Mouse (Mus musculus): ENCODE results near the gene Lrpap1. TPM values are rescaled to one million over a fixed set of nuclear protein-coding genes. Genes with fewer than 3 reads are reported as not detected.
A peak's percentile ranks its signal among the peaks of the same experiment; 100 is the strongest.

Gene Lrpap1
- total and polyA plus RNA-seq, 2 experiments from 2014 or later: 78.9 to 177 TPM

GRCm38 (mm10) chr5:35146747-35147146 is 41.2 kb upstream of the Lrpap1 start:
- no peak overlapping the region for H3K4me3 ChIP-seq (ENCODE audit: low read depth, low read length)
- DNase-seq (ENCODE audit: low spot score) (peak; percentile 50), ATAC-seq (ENCODE audit: low FRiP score) (no peak)
- no peaks in the 10 kb centered on the region for H3K9me3 ChIP-seq (ENCODE audit: low read length)
- no peaks in the 10 kb centered on the region for H3K4me1 ChIP-seq (ENCODE audit: insufficient read depth, low read length)
- no peaks in the 10 kb centered on the region for H3K27me3 ChIP-seq (ENCODE audit: insufficient read depth, low read length)
- 93% methylated on average over 2 of the region's 2 CpGs for WGBS
- no peak overlapping the region for H3K27ac ChIP-seq (ENCODE audit: low read depth, low read length)
- no peaks in the 10 kb centered on the region for H3K36me3 ChIP-seq (ENCODE audit: insufficient read depth, low read length)
- no peak overlapping the region for H3K9ac ChIP-seq (replicated peaks; ENCODE audit: low read length, poor library complexity, severe bottlenecking)
- no peak for TF ChIP-seq CTCF (IDR thresholded peaks at IDR 0.05)
- H3K4me2 ChIP-seq (ENCODE audit: low read depth, low read length, poor library complexity, severe bottlenecking): no peak overlapping the region

GRCm38 (mm10) chr5:35144716-35145115 is 39.1 kb upstream of the Lrpap1 start:
- ATAC-seq (ENCODE audit: low FRiP score) (no peak), DNase-seq (ENCODE audit: low spot score) (no peak)
- Histone ChIP-seq H3K4me2 (ENCODE audit: low read depth, low read length, poor library complexity, severe bottlenecking) (no peak overlapping the region), H3K9me3 (ENCODE audit: low read length) (no peaks in the 10 kb centered on the region), H3K27me3 (ENCODE audit: insufficient read depth, low read length) (no peaks in the 10 kb centered on the region), H3K4me1 (ENCODE audit: insufficient read depth, low read length) (no peaks in the 10 kb centered on the region), H3K4me3 (ENCODE audit: low read depth, low read length) (no peak overlapping the region), H3K36me3 (ENCODE audit: insufficient read depth, low read length) (no peaks in the 10 kb centered on the region), H3K27ac (ENCODE audit: low read depth, low read length) (no peak overlapping the region), H3K9ac (replicated peaks; ENCODE audit: low read length, poor library complexity, severe bottlenecking) (no peak overlapping the region)
- 85% methylated on average over 2 of the region's 2 CpGs for WGBS
- TF ChIP-seq CTCF (IDR thresholded peaks at IDR 0.05): no peak

GRCm38 (mm10) chr5:35143460-35144245 is 38.1 kb upstream of the Lrpap1 start:
- DNase-seq (ENCODE audit: low spot score) (no peak), ATAC-seq (ENCODE audit: low FRiP score) (no peak)
- H3K4me3 ChIP-seq (ENCODE audit: low read depth, low read length): no peak overlapping the region
- H3K9ac ChIP-seq (replicated peaks; ENCODE audit: low read length, poor library complexity, severe bottlenecking): no peak overlapping the region
- 43% methylated on average over 10 of the region's 10 CpGs for WGBS
- no peaks in the 10 kb centered on the region for H3K36me3 ChIP-seq (ENCODE audit: insufficient read depth, low read length)
- TF ChIP-seq CTCF (IDR thresholded peaks at IDR 0.05): no peak
- no peaks in the 10 kb centered on the region for H3K9me3 ChIP-seq (ENCODE audit: low read length)
- no peak overlapping the region for H3K27ac ChIP-seq (ENCODE audit: low read depth, low read length)
- no peaks in the 10 kb centered on the region for H3K27me3 ChIP-seq (ENCODE audit: insufficient read depth, low read length)
- H3K4me2 ChIP-seq (ENCODE audit: low read depth, low read length, poor library complexity, severe bottlenecking): no peak overlapping the region
- no peaks in the 10 kb centered on the region for H3K4me1 ChIP-seq (ENCODE audit: insufficient read depth, low read length)

- H3K4me1 ChIP-seq (ENCODE audit: insufficient read depth, low read length): no peaks in the 10 kb centered on the region
- no peak for ATAC-seq (ENCODE audit: low FRiP score)
- WGBS: 50% methylated on average over 1 of the region's 1 CpGs
Measured at GRCm38 (mm10) chr5:35142910-35143309, 37.3 kb upstream of the Lrpap1 start.

GRCm38 (mm10) chr5:35141316-35141715 is 35.8 kb upstream of the Lrpap1 start:
- no peak for TF ChIP-seq CTCF (IDR thresholded peaks at IDR 0.05)
- Histone ChIP-seq H3K9me3 (ENCODE audit: low read length) (no peaks in the 10 kb centered on the region), H3K27me3 (ENCODE audit: insufficient read depth, low read length) (no peaks in the 10 kb centered on the region), H3K4me3 (ENCODE audit: low read depth, low read length) (no peak overlapping the region), H3K9ac (replicated peaks; ENCODE audit: low read length, poor library complexity, severe bottlenecking) (no peak overlapping the region), H3K36me3 (ENCODE audit: insufficient read depth, low read length) (no peaks in the 10 kb centered on the region), H3K4me2 (ENCODE audit: low read depth, low read length, poor library complexity, severe bottlenecking) (no peak overlapping the region), H3K27ac (ENCODE audit: low read depth, low read length) (no peak overlapping the region), H3K4me1 (ENCODE audit: insufficient read depth, low read length) (no peaks in the 10 kb centered on the region)
- DNase-seq (ENCODE audit: low spot score): peak; percentile 62
- WGBS: 27% methylated on average over 3 of the region's 3 CpGs
- no peak for ATAC-seq (ENCODE audit: low FRiP score)

More at GRCm38 (mm10) chr5:35142910-35143309, 37.3 kb upstream of the Lrpap1 start:
- Histone ChIP-seq H3K4me2 (ENCODE audit: low read depth, low read length, poor library complexity, severe bottlenecking) (no peak overlapping the region), H3K36me3 (ENCODE audit: insufficient read depth, low read length) (no peaks in the 10 kb centered on the region), H3K9ac (replicated peaks; ENCODE audit: low read length, poor library complexity, severe bottlenecking) (no peak overlapping the region), H3K27me3 (ENCODE audit: insufficient read depth, low read length) (no peaks in the 10 kb centered on the region), H3K9me3 (ENCODE audit: low read length) (no peaks in the 10 kb centered on the region), H3K4me3 (ENCODE audit: low read depth, low read length) (no peak overlapping the region), H3K27ac (ENCODE audit: low read depth, low read length) (no peak overlapping the region)
- TF ChIP-seq CTCF (IDR thresholded peaks at IDR 0.05): no peak
- no peak for DNase-seq (ENCODE audit: low spot score)

- H3K9me3 ChIP-seq (ENCODE audit: low read length): no peaks in the 10 kb centered on the region
- no peak for TF ChIP-seq CTCF (IDR thresholded peaks at IDR 0.05)
- no peak overlapping the region for H3K9ac ChIP-seq (replicated peaks; ENCODE audit: low read length, poor library complexity, severe bottlenecking)
- H3K4me2 ChIP-seq (ENCODE audit: low read depth, low read length, poor library complexity, severe bottlenecking): no peak overlapping the region
- 0 out of 2 replicates have a peak, but pooled peaks have one; percentile 47 for ATAC-seq (ENCODE audit: low FRiP score)
- no peak overlapping the region for H3K4me3 ChIP-seq (ENCODE audit: low read depth, low read length)
- no peak overlapping the region for H3K27ac ChIP-seq (ENCODE audit: low read depth, low read length)
- 66% methylated on average over 11 of the region's 11 CpGs for WGBS
- no peaks in the 10 kb centered on the region for H3K36me3 ChIP-seq (ENCODE audit: insufficient read depth, low read length)
- DNase-seq (ENCODE audit: low spot score): peak; percentile 82
- H3K4me1 ChIP-seq (ENCODE audit: insufficient read depth, low read length): no peaks in the 10 kb centered on the region
- H3K27me3 ChIP-seq (ENCODE audit: insufficient read depth, low read length): no peaks in the 10 kb centered on the region
Measured at GRCm38 (mm10) chr5:35138183-35138611, 32.6 kb upstream of the Lrpap1 start.
